Mouse (Mus musculus): ENCODE results near the gene Tmem169.
A peak's percentile ranks its signal among the peaks of the same experiment; 100 is the strongest.
"Not testable (repeated sequence)": the region's sequence is repeated elsewhere in the genome, so short reads cannot be mapped to it uniquely, and the experiment has no call there.

- not testable (repeated sequence) for TF ChIP-seq CTCF (IDR thresholded peaks at IDR 0.05; ENCODE audit: borderline replicate concordance, insufficient read depth, low read length)
- TF ChIP-seq POLR2A (IDR thresholded peaks at IDR 0.05; ENCODE audit: low read depth, low read length) = peak; percentile 73
Observed at GRCm38 (mm10) chr1:72236363-72237006, 47.7 kb upstream of the Tmem169 start.

Measured in embryonic fibroblast, embryonic 13.5 days (primary cell).